Mouse (Mus musculus): Measurements from ENCODE around the gene Olfr764-ps1. TPM values are rescaled to one million over a fixed set of nuclear protein-coding genes. Genes with fewer than 3 reads are reported as not detected.
"Not testable (repeated sequence)": the region's sequence is repeated elsewhere in the genome, so short reads cannot be mapped to it uniquely, and the experiment has no call there.

The Olfr764-ps1 gene
- not detected in 2 replicates for polyA plus RNA-seq (2011; ENCODE audit: insufficient read length, low read depth, missing spikeins)

DNA sequence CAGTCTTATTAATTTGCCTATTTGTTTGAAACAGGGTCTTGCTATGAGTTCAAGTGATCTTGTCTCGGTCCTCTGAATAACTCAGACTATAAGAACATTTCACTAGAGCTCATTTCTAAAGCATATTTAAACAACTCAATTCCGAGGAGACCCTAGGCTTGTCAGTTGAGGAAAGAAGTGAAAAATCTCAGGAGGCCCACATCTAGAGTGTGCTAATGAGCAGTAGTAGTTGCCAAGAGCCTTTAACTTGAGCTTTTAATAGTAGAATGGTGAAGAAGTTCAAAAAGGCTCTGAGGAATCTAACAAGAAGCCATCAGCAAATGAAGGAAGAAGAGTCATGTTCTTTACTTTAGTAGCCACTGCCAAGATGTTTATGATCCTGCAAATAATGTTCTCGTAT lies at the start of gene Olfr764-ps1:
TSS of gene Olfr764-ps1 (minus strand) at position 101 of the 400 bp plus-strand sequence.
- no peak for TF ChIP-seq POLR2A (IDR thresholded peaks at IDR 0.05; ENCODE audit: low read depth, low read length)
- TF ChIP-seq CTCF (IDR thresholded peaks at IDR 0.05; ENCODE audit: borderline replicate concordance, insufficient read depth, low read length): no peak
- no peak within 1 kb of the TSS for H3K4me3 ChIP-seq (ENCODE audit: insufficient read depth, low read length)
- H3K27ac ChIP-seq (ENCODE audit: insufficient read depth, low read length): no peak within 1 kb of the TSS
- no peaks in the 10 kb centered on the region for H3K4me1 ChIP-seq (ENCODE audit: control insufficient read depth, insufficient read depth, low read length)

DNA sequence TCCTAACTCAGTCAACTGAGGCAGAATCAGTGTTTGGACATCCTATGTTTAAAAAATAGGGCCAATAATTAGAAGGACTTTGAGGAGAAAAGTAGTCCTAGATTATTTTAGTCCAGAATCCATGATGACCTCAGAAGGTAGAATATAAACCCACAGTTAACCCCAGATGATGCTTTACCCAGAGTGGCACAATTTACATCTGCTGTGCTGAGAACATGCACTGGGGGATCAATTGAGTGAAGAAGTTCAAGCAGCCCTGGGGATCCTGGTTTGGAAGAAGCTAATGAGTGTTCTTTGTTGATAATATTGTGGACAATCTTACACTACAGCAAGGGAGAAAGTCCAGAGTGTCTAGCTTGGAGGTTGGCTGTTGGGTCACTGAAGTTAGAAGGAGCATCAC lies 43.1 kb upstream of the Olfr764-ps1 start, which contains the start of gene Olfr767:
TSS of gene Olfr767 (minus strand) at position 101 of the 400 bp plus-strand sequence.
- not testable (repeated sequence) for H3K27ac ChIP-seq (ENCODE audit: insufficient read depth, low read length); H3K4me1 ChIP-seq (ENCODE audit: control insufficient read depth, insufficient read depth, low read length); H3K4me3 ChIP-seq (ENCODE audit: insufficient read depth, low read length)

DNA sequence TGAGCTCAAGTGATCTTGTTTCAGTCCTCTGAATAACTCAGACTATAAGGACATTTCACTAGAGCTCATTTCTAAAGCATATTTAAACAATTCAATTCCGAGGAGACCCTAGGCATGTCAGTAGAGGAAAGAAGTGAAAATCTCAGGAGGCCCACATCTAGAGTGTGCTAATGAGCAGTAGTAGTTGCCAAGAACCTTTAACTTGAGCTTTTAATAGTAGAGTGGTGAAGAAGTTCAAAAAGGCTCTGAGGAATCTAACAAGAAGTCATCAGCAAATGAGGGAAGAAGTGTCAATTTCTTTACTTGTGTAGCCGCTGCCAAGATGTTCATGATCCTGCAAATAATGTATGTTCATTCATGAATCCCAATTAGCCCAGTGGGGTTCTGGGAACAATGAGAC lies 29.2 kb upstream of the Olfr764-ps1 start, which contains the start of gene Olfr766-ps1:
TSS of gene Olfr766-ps1 (minus strand) at position 101 of the 400 bp plus-strand sequence.
- Histone ChIP-seq H3K4me3 (ENCODE audit: insufficient read depth, low read length) (no peak within 1 kb of the TSS), H3K27ac (ENCODE audit: insufficient read depth, low read length) (no peak within 1 kb of the TSS), H3K4me1 (ENCODE audit: control insufficient read depth, insufficient read depth, low read length) (no peaks in the 10 kb centered on the region)
- TF ChIP-seq POLR2A (IDR thresholded peaks at IDR 0.05; ENCODE audit: low read depth, low read length) (no peak), CTCF (IDR thresholded peaks at IDR 0.05; ENCODE audit: borderline replicate concordance, insufficient read depth, low read length) (no peak)

DNA sequence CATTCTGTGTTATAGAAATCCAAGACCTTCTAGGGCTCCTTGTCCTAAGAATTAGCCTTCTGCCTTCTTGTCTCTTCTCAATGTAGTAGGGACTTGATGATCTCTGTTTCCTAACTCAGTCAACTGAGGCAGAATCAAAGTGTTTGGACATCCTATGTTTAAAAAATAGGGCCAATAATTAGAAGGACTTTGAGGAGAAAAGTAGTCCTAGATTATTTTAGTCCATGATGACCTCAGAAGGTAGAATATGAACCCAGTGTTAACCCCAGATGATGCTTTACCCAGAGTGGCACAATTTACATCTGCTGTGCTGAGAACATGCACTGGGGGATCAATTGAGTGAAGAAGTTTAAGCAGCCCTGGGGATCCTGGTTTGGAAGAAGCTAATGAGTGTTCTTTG lies 10.2 kb upstream of the Olfr764-ps1 start, which contains the start of gene Olfr765:
TSS of gene Olfr765 (minus strand) at position 101 of the 400 bp plus-strand sequence.
- H3K27ac ChIP-seq (ENCODE audit: insufficient read depth, low read length); H3K4me3 ChIP-seq (ENCODE audit: insufficient read depth, low read length); H3K4me1 ChIP-seq (ENCODE audit: control insufficient read depth, insufficient read depth, low read length): not testable (repeated sequence)

DNA sequence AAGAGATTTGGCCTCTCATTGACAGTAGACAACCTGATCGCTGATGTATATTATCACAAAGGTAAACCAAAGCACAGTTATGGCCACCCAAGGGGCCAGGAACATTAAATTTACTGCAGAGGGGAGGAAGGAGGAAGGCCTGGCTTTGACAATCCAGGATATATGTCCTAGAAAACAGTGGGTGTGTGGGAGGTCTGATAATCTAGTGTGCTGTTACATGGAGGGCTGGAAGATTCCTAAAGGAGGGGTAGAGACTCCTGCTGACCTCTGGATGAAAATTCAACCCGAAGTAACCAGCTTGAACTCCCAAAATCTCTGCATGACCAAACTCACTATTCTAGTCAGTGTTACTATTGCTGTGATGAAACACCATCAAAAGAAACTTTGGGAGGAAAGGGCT lies 11.4 kb downstream of the Olfr764-ps1 start:
- H3K4me1 ChIP-seq (ENCODE audit: control insufficient read depth, insufficient read depth, low read length): no peaks in the 10 kb centered on the region
- H3K4me3 ChIP-seq (ENCODE audit: insufficient read depth, low read length): no peak overlapping the region
- no peak overlapping the region for H3K27ac ChIP-seq (ENCODE audit: insufficient read depth, low read length)
- no peak for TF ChIP-seq POLR2A (IDR thresholded peaks at IDR 0.05; ENCODE audit: low read depth, low read length)
- TF ChIP-seq CTCF (IDR thresholded peaks at IDR 0.05; ENCODE audit: borderline replicate concordance, insufficient read depth, low read length): no peak

DNA sequence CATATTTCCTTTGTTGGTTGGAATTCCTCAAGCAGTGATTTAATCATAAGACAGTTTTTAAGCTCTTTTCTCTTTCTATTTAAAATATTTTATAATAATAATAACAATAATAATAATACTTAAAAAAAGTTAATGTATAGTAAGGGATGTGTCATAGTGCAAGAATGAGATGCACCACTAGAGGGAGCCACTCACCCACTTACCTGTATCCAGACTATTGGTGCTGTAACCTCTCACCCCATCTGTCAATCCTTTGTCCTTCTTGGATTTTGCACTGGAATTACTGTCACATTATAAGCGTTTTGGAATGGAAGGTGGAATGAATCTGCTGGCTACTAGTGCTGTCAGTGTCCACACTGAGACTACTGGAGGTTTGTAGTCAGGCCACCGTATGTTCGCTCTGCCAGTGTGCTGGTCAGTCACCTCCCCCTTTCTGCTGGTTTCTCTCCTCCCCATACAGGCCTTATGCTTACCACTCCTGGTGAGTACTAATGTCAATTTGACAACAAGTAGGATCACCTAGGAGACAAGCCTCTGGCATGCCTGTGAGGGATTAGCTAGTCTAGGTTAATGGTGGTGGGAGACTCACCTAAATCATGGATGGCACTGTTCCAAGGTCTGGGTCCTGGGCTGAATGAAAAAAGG lies 13.6 kb downstream of the Olfr764-ps1 start:
- H3K4me1 ChIP-seq (ENCODE audit: control insufficient read depth, insufficient read depth, low read length): no peaks in the 10 kb centered on the region
- no peak overlapping the region for H3K27ac ChIP-seq (ENCODE audit: insufficient read depth, low read length)
- TF ChIP-seq POLR2A (IDR thresholded peaks at IDR 0.05; ENCODE audit: low read depth, low read length) (no peak), CTCF (IDR thresholded peaks at IDR 0.05; ENCODE audit: borderline replicate concordance, insufficient read depth, low read length) (no peak)
- H3K4me3 ChIP-seq (ENCODE audit: insufficient read depth, low read length): no peak overlapping the region

DNA sequence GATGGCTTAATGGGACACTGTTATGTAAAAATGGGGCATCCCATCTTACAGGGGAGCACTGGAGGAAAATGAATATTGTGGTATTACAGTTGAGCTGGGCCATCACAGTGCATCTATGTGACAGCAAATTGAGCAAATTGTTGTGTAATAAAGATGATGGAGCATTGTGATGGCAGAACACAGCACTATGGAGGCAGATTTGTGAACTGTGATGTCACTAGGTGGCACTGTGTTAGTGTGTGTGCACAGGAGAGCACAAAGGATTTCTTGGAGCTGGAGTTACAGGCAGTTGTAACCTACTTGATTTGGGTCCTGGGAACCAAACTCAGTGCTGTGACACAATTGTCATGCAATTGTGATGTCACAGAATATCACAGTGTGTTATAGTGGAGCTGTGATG lies 16.4 kb downstream of the Olfr764-ps1 start:
- H3K4me3 ChIP-seq (ENCODE audit: insufficient read depth, low read length): no peak overlapping the region
- no peak overlapping the region for H3K27ac ChIP-seq (ENCODE audit: insufficient read depth, low read length)
- no peaks in the 10 kb centered on the region for H3K4me1 ChIP-seq (ENCODE audit: control insufficient read depth, insufficient read depth, low read length)
- TF ChIP-seq POLR2A (IDR thresholded peaks at IDR 0.05; ENCODE audit: low read depth, low read length) (no peak), CTCF (IDR thresholded peaks at IDR 0.05; ENCODE audit: borderline replicate concordance, insufficient read depth, low read length) (no peak)

DNA sequence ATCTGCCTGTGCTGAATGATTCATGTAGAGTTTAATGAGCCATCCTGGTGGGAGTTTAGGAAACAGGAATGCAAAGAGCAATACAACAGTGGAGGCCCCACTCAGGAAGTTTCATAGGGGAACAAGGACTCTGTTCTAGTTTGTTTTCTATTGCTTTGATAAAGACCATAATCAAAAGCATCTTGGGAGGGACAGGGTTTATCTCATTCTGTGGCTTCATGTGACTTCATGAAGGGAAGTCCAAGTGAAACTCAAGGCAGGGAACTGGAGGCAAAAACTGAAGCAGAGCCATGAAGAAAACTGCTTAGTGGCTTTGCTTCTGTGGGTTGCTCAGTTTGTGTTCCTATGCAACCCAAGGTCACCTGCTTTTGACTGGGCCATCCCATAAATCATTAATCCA lies 25.2 kb downstream of the Olfr764-ps1 start:
- no peak overlapping the region for H3K27ac ChIP-seq (ENCODE audit: insufficient read depth, low read length)
- TF ChIP-seq CTCF (IDR thresholded peaks at IDR 0.05; ENCODE audit: borderline replicate concordance, insufficient read depth, low read length) (no peak), POLR2A (IDR thresholded peaks at IDR 0.05; ENCODE audit: low read depth, low read length) (no peak)
- no peaks in the 10 kb centered on the region for H3K4me1 ChIP-seq (ENCODE audit: control insufficient read depth, insufficient read depth, low read length)
- H3K4me3 ChIP-seq (ENCODE audit: insufficient read depth, low read length): no peak overlapping the region

DNA sequence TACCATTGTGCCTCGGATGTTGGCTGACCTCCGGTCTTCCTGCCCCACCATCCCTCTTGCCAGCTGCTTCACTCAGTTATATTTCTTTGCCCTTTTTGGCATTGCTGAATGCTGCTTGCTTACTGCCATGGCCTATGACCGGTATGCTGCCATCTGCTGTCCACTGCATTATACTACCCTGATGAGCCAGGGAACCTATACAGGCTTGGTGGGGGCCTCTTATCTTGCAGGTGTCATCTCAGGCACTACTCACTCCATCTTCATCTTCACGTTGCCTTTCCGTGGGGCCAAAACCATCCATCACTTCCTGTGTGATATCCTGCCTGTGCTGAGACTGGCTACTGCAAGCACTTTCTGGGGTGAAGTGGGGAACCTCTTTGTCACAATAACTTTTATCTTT lies 28.2 kb downstream of the Olfr764-ps1 start:
- not testable (repeated sequence) for H3K4me1 ChIP-seq (ENCODE audit: control insufficient read depth, insufficient read depth, low read length); H3K4me3 ChIP-seq (ENCODE audit: insufficient read depth, low read length); H3K27ac ChIP-seq (ENCODE audit: insufficient read depth, low read length)

DNA sequence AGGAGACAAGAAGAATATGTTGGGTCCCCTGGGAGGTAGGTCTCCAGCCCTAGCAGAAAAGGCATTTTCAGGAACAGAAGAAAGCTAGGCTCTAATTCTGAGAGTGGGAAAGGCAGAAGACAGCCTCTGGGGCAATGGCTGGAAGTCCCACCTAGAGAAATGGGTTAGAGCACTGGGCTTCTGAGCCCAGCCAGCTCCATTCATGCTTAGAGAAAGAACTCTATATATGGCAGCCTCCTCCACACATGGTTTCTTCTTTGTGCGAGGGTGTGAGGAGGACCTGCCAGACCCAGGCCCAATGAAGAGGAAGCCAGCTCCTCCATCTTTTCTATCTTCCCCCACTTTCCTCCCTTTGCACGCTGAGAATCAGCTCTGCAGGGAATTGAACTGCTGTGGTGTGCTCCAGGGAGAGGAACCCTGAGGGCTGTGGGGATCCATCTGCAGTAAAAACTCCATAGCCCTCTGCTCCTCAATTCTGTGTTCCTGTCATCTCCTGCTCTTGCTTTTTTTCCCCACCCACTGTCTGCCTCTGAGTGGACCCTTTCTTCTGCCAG lies 29.3 kb downstream of the Olfr764-ps1 start, which contains the start of gene Olfr763:
TSS of gene Olfr763 (plus strand) at position 504 of the 554 bp plus-strand sequence.
- Histone ChIP-seq H3K4me1 (ENCODE audit: control insufficient read depth, insufficient read depth, low read length) (no peaks in the 10 kb centered on the region), H3K27ac (ENCODE audit: insufficient read depth, low read length) (no peak within 1 kb of the TSS), H3K4me3 (ENCODE audit: insufficient read depth, low read length) (no peak within 1 kb of the TSS)
- TF ChIP-seq CTCF (IDR thresholded peaks at IDR 0.05; ENCODE audit: borderline replicate concordance, insufficient read depth, low read length) (no peak), POLR2A (IDR thresholded peaks at IDR 0.05; ENCODE audit: low read depth, low read length) (no peak)

All from embryonic fibroblast, embryonic 13.5 days (primary cell).